Mouse (Mus musculus) heart, postnatal 14 days (tissue): ENCODE measurements at regions not wholly inside any gene's neighbourhood (a gene's known extent, or its start where the extent isn't known, plus 50 kb on each side); places are given as distances from the start of the nearest gene placed in this dataset.

ENCODE experiments used
- DNase-seq, 2 experiments: peaks; one replicate each; pipeline ENCODE4 v3.0.0; 2021 to 2022
- intact Hi-C: fragments of 180-260 bp; cut with DNase I; formaldehyde crosslinking; loops from one replicate; pipeline ENCODE4 v1.15.1; 2025

GRCm38 (mm10) chr13:37290636-37291035 lies 54.4 kb upstream of the Ly86 start:
- peak in 1 of 2 experiments; percentile 5 for DNase-seq
- intact Hi-C loops = no loop called here

GRCm38 (mm10) chr13:37288993-37289392 lies 56.0 kb upstream of the Ly86 start:
- intact Hi-C loops = no loop called here
- no peak for DNase-seq

- intact Hi-C loops = no loop called here
- DNase-seq = peak; percentile 12 to 16
Observed at GRCm38 (mm10) chr13:37282515-37282914, 62.5 kb upstream of the Ly86 start.

- intact Hi-C loops = no loop called here
- DNase-seq = no peak
Observed at GRCm38 (mm10) chr13:37279078-37279789, 65.8 kb upstream of the Ly86 start.

- intact Hi-C loops = no loop called here
- no peak for DNase-seq
Observed at GRCm38 (mm10) chr13:37249581-37250461, 95.2 kb upstream of the Ly86 start.

GRCm38 (mm10) chr13:37248741-37249140 lies 96.3 kb upstream of the Ly86 start:
- no peak for DNase-seq
- intact Hi-C loops = no loop called here

GRCm38 (mm10) chr13:37240048-37240447 lies 105.0 kb upstream of the Ly86 start:
- no peak for DNase-seq

GRCm38 (mm10) chr13:37237285-37237684 lies 107.7 kb upstream of the Ly86 start:
- no peak for DNase-seq
- intact Hi-C loops = no loop called here

More at GRCm38 (mm10) chr13:37240048-37240447, 105.0 kb upstream of the Ly86 start:
- intact Hi-C loops = no loop called here

- intact Hi-C loops = no loop called here
Observed at GRCm38 (mm10) chr13:37225834-37226233, 119.2 kb upstream of the Ly86 start.

GRCm38 (mm10) chr13:37220436-37220835 lies 124.6 kb upstream of the Ly86 start:
- peak in 1 of 2 experiments; percentile 11 for DNase-seq
- intact Hi-C loops = no loop called here

More at GRCm38 (mm10) chr13:37225834-37226233, 119.2 kb upstream of the Ly86 start:
- no peak for DNase-seq

- DNase-seq = no peak
- intact Hi-C loops = no loop called here
Observed at GRCm38 (mm10) chr13:37218596-37218995, 126.4 kb upstream of the Ly86 start.

- intact Hi-C loops = no loop called here
- no peak for DNase-seq
Observed at GRCm38 (mm10) chr13:37214590-37215282, 130.3 kb upstream of the Ly86 start.

- DNase-seq = no peak
- intact Hi-C loops = no loop called here
Observed at GRCm38 (mm10) chr13:37197136-37197535, 147.1 kb upstream of the F13a1 start.

GRCm38 (mm10) chr13:37195857-37196256 lies 145.8 kb upstream of the F13a1 start:
- no peak for DNase-seq
- intact Hi-C loops = no loop called here

- DNase-seq = no peak
- intact Hi-C loops = no loop called here
Observed at GRCm38 (mm10) chr13:37181169-37181787, 131.2 kb upstream of the F13a1 start.

- no peak for DNase-seq
Observed at GRCm38 (mm10) chr13:37176526-37176925, 126.5 kb upstream of the F13a1 start.

GRCm38 (mm10) chr13:37175997-37176396 lies 126.0 kb upstream of the F13a1 start:
- intact Hi-C loops = no loop called here
- no peak for DNase-seq

More at GRCm38 (mm10) chr13:37176526-37176925, 126.5 kb upstream of the F13a1 start:
- intact Hi-C loops = no loop called here

GRCm38 (mm10) chr13:37158831-37159522 lies 108.9 kb upstream of the F13a1 start:
- intact Hi-C loops = no loop called here
- DNase-seq = no peak

GRCm38 (mm10) chr13:37157808-37158207 lies 107.8 kb upstream of the F13a1 start:
- intact Hi-C loops = no loop called here
- DNase-seq = no peak
